Mouse (Mus musculus) Patski (cell line): ENCODE measurements around the gene Begain. TPM values are rescaled to one million over a fixed set of nuclear protein-coding genes. Genes with fewer than 3 reads are reported as not detected.

ENCODE experiments used
- ATAC-seq: fragments of 100-300 bp; one replicate; pipeline ENCODE4 v1.8.0; 2021
- CTCF ChIA-PET: fragments of 350-600 bp; sonication (Branson Sonifier 250); formaldehyde crosslinking; loops from one replicate; lab custom pipeline; 2022; ENCODE audit warnings: inconsistent platforms; lab: Charles Lee
- POLR2A ChIA-PET: fragments of 350-600 bp; sonication (Branson Sonifier 250); formaldehyde crosslinking; loops from one replicate; lab custom pipeline; 2022; ENCODE audit warnings: antibody characterized with exemption, inconsistent platforms; lab: Charles Lee
- DNase-seq: peaks from one replicate; pipeline ENCODE4 v3.0.0-alpha.2; 2011; ENCODE audit warnings: low read depth, low spot score
- H3K27me3 ChIP-seq: fragments of 371-371 bp; one replicate; pipeline ENCODE4 v1.5.1; 2021
- CTCF ChIP-seq: fragments of 100-300 bp; IDR thresholded peaks from one replicate; pipeline ENCODE4 v1.5.1; 2021
- in situ Hi-C: fragments of 300-500 bp; cut with MboI; formaldehyde crosslinking; loops from 3 replicates; pipeline ENCODE4 v1.11.1; 2018; ENCODE audit warnings: low pct_unique_long_range_greater_than_20kb, mixed read lengths
- polyA plus RNA-seq: library from polyadenylated mRNA; unstranded; gene quantifications from one replicate; pipeline ENCODE4 v1.2.3, GENCODE M21; 2021

Gene Begain
- polyA plus RNA-seq, 1 experiment from 2014 or later = 0.28 TPM

- CTCF ChIA-PET = no interaction called here
- no peak for TF ChIP-seq CTCF
- no peaks in the 10 kb centered on the region for H3K27me3 ChIP-seq
- POLR2A ChIA-PET = no interaction called here
- DNase-seq = no peak
- ATAC-seq = no peak
- in situ Hi-C loops = no loop called here
Observed at GRCm38 (mm10) chr12:109010070-109010649, 57.9 kb downstream of the Begain start.

- in situ Hi-C loops = no loop called here
- no peak for TF ChIP-seq CTCF
- ChIA-PET POLR2A (no interaction called here), CTCF (no interaction called here)
- ATAC-seq (no peak), DNase-seq (no peak)
- no peaks in the 10 kb centered on the region for H3K27me3 ChIP-seq
Observed at GRCm38 (mm10) chr12:109002978-109003377, 65.0 kb downstream of the Begain start.

GRCm38 (mm10) chr12:108997249-108997648, 70.8 kb downstream of the Begain start:
- CTCF ChIA-PET = interaction anchor here (1.2 kb wide), 1 partner anchor 9 kb away, joined by 3 read pairs; no protein-coding TSS in a partner anchor
- POLR2A ChIA-PET = no interaction called here
- DNase-seq (no peak), ATAC-seq (no peak)
- H3K27me3 ChIP-seq = no peaks in the 10 kb centered on the region
- in situ Hi-C loops = no loop called here
- TF ChIP-seq CTCF = no peak

GRCm38 (mm10) chr12:108995976-108996636, 71.9 kb downstream of the Begain start:
- POLR2A ChIA-PET = no interaction called here
- no peak for ATAC-seq
- DNase-seq = no peak
- CTCF ChIA-PET = interaction anchor here (0.7 kb wide), 1 partner anchor 19 kb away, joined by 3 read pairs; no protein-coding TSS in a partner anchor
- no peaks in the 10 kb centered on the region for H3K27me3 ChIP-seq
- in situ Hi-C loops = no loop called here
- no peak for TF ChIP-seq CTCF

- in situ Hi-C loops = loop anchor here (5.0 kb wide), 1 partner anchor 87 kb away; no protein-coding TSS in a partner anchor
- ATAC-seq (no peak), DNase-seq (no peak)
- TF ChIP-seq CTCF = no peak
- no peaks in the 10 kb centered on the region for H3K27me3 ChIP-seq
- CTCF ChIA-PET = no interaction called here
- POLR2A ChIA-PET = no interaction called here
Observed at GRCm38 (mm10) chr12:108994436-108995031, 73.5 kb downstream of the Begain start.

- CTCF ChIA-PET = no interaction called here
- H3K27me3 ChIP-seq = no peaks in the 10 kb centered on the region
- in situ Hi-C loops = loop anchor here (5.0 kb wide), 1 partner anchor 86 kb away; no protein-coding TSS in a partner anchor
- POLR2A ChIA-PET = no interaction called here
- DNase-seq (no peak), ATAC-seq (no peak)
- no peak for TF ChIP-seq CTCF
Observed at GRCm38 (mm10) chr12:108993046-108993445, 75.0 kb downstream of the Begain start.

GRCm38 (mm10) chr12:108990425-108990824, 77.6 kb downstream of the Begain start:
- ChIA-PET CTCF (no interaction called here), POLR2A (no interaction called here)
- in situ Hi-C loops = loop anchor here (5.0 kb wide), 1 partner anchor 83 kb away; no protein-coding TSS in a partner anchor
- ATAC-seq (no peak), DNase-seq (no peak)
- TF ChIP-seq CTCF = no peak
- H3K27me3 ChIP-seq = no peaks in the 10 kb centered on the region

GRCm38 (mm10) chr12:108987448-108987847, 80.6 kb downstream of the Begain start:
- no peak for TF ChIP-seq CTCF
- in situ Hi-C loops = no loop called here

GRCm38 (mm10) chr12:108985025-108985424, 83.0 kb downstream of the Begain start:
- ChIA-PET CTCF (interaction anchor here (0.6 kb wide), 1 partner anchor 330 kb away, joined by 3 read pairs; no protein-coding TSS in a partner anchor), POLR2A (no interaction called here)
- H3K27me3 ChIP-seq = no peaks in the 10 kb centered on the region
- in situ Hi-C loops = no loop called here
- DNase-seq = no peak
- TF ChIP-seq CTCF = no peak
- ATAC-seq = no peak

More at GRCm38 (mm10) chr12:108987448-108987847, 80.6 kb downstream of the Begain start:
- H3K27me3 ChIP-seq = no peaks in the 10 kb centered on the region
- DNase-seq (no peak), ATAC-seq (no peak)
- ChIA-PET POLR2A (no interaction called here), CTCF (no interaction called here)

- ChIA-PET CTCF (interaction anchor here (0.6 kb wide), 1 partner anchor 331 kb away, joined by 3 read pairs; no protein-coding TSS in a partner anchor), POLR2A (no interaction called here)
- in situ Hi-C loops = no loop called here
- no peaks in the 10 kb centered on the region for H3K27me3 ChIP-seq
- ATAC-seq (peak; percentile 34), DNase-seq (no peak)
- no peak for TF ChIP-seq CTCF
Observed at GRCm38 (mm10) chr12:108984471-108984870, 83.5 kb downstream of the Begain start.

- POLR2A ChIA-PET = no interaction called here
Observed at GRCm38 (mm10) chr12:108983496-108983895, 84.5 kb downstream of the Begain start.

More at GRCm38 (mm10) chr12:108983496-108983895, 84.5 kb downstream of the Begain start:
- CTCF ChIA-PET = no interaction called here
- DNase-seq (no peak), ATAC-seq (no peak)
- H3K27me3 ChIP-seq = no peaks in the 10 kb centered on the region
- no peak for TF ChIP-seq CTCF
- in situ Hi-C loops = no loop called here
